Mouse (Mus musculus) forebrain, embryonic 10.5 days (tissue): ENCODE results near the gene Gm614. TPM values are rescaled to one million over a fixed set of nuclear protein-coding genes. Genes with fewer than 3 reads are reported as not detected.

ENCODE experiments used
- DNase-seq: peaks from one replicate; pipeline ENCODE4 v3.0.0-alpha.2; 2017; ENCODE audit warnings: low spot score; ENCODE audit errors: extremely low spot score
- H3K27ac ChIP-seq: fragments of 300-500 bp; sonication (generic); 2 replicates; pipeline ENCODE4 v1.5.1; 2016; ENCODE audit warnings: mild to moderate bottlenecking
- H3K27me3 ChIP-seq: fragments of 300-500 bp; sonication (generic); 2 replicates; pipeline ENCODE4 v1.6.1; 2016; ENCODE audit warnings: mild to moderate bottlenecking; ENCODE audit not compliant: poor library complexity, severe bottlenecking
- H3K36me3 ChIP-seq: fragments of 300-500 bp; sonication (generic); replicated peaks from 2 replicates; pipeline ENCODE4 v1.6.1; 2016; ENCODE audit warnings: mild to moderate bottlenecking, moderate library complexity
- H3K4me1 ChIP-seq: fragments of 300-500 bp; sonication (generic); 2 replicates; pipeline ENCODE4 v1.6.1; 2016
- H3K4me3 ChIP-seq: fragments of 300-500 bp; sonication (generic); 2 replicates; pipeline ENCODE4 v1.5.1; 2016; ENCODE audit warnings: mild to moderate bottlenecking, moderate library complexity
- H3K9me3 ChIP-seq: fragments of 300-500 bp; sonication (generic); 2 replicates; pipeline ENCODE4 v1.6.1; 2016; ENCODE audit warnings: mild to moderate bottlenecking, moderate library complexity
- WGBS: fragments of 180-500 bp; shearing (Covaris S2); methylation state at CpG from one replicate; pipeline ENCODE4 v1.1.7; 2016; 5-methylcytosine and 5-hydroxymethylcytosine counted together
- polyA plus RNA-seq: library from polyadenylated mRNA; unstranded; fragments of >200 nt; fragmentation: Nextera tagmentation; extraction: Ambion mirVana; gene quantifications from 2 replicates; pipeline ENCODE4 v1.2.1, GENCODE M21; 2016

Gene Gm614
- polyA plus RNA-seq, 1 experiment from 2014 or later: not detected

DNA sequence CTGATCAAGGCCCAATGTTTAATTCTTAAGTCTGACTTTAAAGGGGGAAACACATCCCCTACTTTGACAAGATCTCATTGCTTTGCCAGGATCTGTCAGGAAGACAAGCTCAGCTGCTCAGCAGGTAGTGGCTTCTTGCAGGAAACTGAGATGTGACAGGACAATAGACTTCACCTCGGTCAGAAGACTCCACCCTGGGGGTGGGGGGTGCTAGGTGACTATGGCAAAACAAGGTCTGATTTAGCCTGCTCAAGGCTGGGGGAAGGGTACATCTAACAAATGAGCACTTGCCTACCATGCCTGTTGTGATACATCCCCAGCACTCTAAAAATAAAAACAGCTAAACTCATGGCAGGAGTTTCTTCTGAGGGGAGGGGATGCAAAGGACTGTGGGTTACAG, 18.8 kb downstream of the Gm614 start:
- 25% methylated on average over 1 of the region's 1 CpGs for WGBS
- H3K36me3 ChIP-seq: no peaks in the 10 kb centered on the region
- H3K27ac ChIP-seq: no peak overlapping the region
- H3K27me3 ChIP-seq: peaks cover 32% of the 10 kb centered on the region
- no peaks in the 10 kb centered on the region for H3K4me1 ChIP-seq
- no peak overlapping the region for H3K4me3 ChIP-seq
- H3K9me3 ChIP-seq: no peaks in the 10 kb centered on the region
- no peak for DNase-seq

DNA sequence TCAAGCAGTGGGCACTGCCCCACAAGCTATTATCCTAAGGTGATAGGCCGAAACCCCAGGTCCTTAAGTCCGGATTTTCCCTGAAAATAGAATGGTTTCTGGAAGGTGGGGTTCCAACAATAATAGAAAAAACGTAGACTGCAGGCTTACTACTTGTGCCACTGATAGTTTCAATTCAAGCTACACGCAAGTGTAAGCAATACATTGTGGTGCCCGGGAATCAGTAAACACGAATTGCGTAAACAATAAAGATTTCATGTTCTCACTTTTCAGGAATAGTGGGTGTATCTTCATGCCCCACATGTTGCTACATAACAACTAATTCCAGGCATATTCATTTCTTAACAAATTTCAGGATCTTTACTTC, 41.0 kb downstream of the Gm614 start:
- Histone ChIP-seq H3K4me1 (peaks cover 6% of the 10 kb centered on the region), H3K9me3 (no peaks in the 10 kb centered on the region), H3K27ac (peak overlapping the region; percentile 90), H3K36me3 (peaks cover 10% of the 10 kb centered on the region), H3K4me3 (peak overlapping the region; percentile 67), H3K27me3 (peaks cover 72% of the 10 kb centered on the region)
- WGBS: 38% methylated on average over 7 of the region's 7 CpGs
- no peak for DNase-seq

DNA sequence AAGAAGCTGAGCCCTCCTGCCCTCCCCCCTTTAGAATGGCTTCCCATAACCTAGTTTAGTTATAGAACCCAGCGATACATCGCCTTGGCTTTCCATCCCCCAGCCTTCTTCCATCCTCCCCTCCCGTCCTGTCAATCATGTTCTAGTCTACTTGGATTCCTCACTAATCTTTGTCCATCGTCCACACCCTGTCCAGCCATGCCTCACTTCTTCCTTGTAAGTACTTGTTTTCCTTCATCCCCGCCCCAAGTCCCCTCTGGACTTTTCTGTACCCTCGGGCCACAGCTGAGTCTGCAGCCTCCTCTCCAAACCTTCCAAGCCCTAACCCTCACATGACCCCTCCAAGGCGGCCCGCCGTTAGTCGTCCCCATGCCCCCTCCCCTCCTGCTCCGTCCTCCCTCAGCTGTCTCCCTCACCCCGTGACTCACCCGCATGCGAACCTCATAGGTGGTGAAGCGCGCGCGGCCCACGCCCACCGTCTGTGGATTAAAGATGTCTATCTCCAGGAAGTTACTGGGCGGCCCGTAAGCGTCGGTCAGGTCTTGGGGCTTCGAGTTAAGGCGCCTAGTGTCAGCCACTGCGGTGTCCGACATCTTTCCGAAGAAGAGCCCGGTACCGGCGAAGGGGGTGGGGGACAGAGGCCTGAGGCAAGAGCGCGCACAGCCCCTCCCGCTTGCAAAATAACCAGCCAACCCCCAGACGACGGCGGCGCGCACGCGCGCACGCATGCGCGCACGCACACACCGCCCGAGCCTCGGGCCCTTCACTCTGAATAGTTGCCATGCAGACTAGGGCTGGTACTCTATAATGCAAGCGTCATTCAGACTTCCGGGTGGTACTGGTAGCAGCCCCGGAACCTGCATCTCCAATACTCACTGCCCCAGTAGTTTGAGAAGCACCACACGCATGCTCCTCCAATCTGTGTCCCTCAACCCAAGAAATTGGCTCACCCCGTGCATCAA, 41.7 kb downstream of the Gm614 start, which contains the start of gene Snx12:
Gene Snx12, minus strand, starts transcription at position 730 of the 962 bp plus-strand sequence.
- no peaks in the 10 kb centered on the region for H3K9me3 ChIP-seq
- H3K4me3 ChIP-seq: peak within 1 kb of the TSS; percentile 67
- peaks cover 74% of the 10 kb centered on the region for H3K27me3 ChIP-seq
- H3K36me3 ChIP-seq: peaks cover 10% of the 10 kb centered on the region
- 17% methylated on average over 55 of the region's 55 CpGs for WGBS
- peak within 1 kb of the TSS; percentile 90 for H3K27ac ChIP-seq
- peak; percentile 79 for DNase-seq
- peaks cover 6% of the 10 kb centered on the region for H3K4me1 ChIP-seq

Other genes with a start within 250 kb of the Gm614 start
- not detected in 2 replicates for gene Tex11, start 204.3 kb downstream of the Gm614 start, polyA plus RNA-seq
- 0.99 and 1.4 TPM in 2 replicates for gene Slc7a3, start 178.0 kb downstream of the Gm614 start, polyA plus RNA-seq
- 68.5 and 71.1 TPM in 2 replicates for gene Snx12, start 41.4 kb downstream of the Gm614 start, polyA plus RNA-seq
- gene Foxo4, start 9.5 kb downstream of the Gm614 start, polyA plus RNA-seq: 1.8 and 1.9 TPM in 2 replicates
- 2.0 and 2.7 TPM in 2 replicates for gene Il2rg, start 4.3 kb upstream of the Gm614 start, polyA plus RNA-seq
- gene Gm20489, start 5.0 kb upstream of the Gm614 start, polyA plus RNA-seq: not detected in 2 replicates
- 33.8 and 38.6 TPM in 2 replicates for gene Med12, start 10.0 kb upstream of the Gm614 start, polyA plus RNA-seq
- 9.6 and 11.1 TPM in 2 replicates for gene Nlgn3, start 35.2 kb upstream of the Gm614 start, polyA plus RNA-seq
- not detected in 2 replicates for gene Gjb1, start 112.4 kb upstream of the Gm614 start, polyA plus RNA-seq
- 20.4 and 24.2 TPM in 2 replicates for gene Zmym3, start 156.9 kb upstream of the Gm614 start, polyA plus RNA-seq
- 639 and 665 TPM in 2 replicates for gene Nono, start 165.3 kb upstream of the Gm614 start, polyA plus RNA-seq
- 2.0 and 2.1 TPM in 2 replicates for gene Itgb1bp2, start 185.1 kb upstream of the Gm614 start, polyA plus RNA-seq